Mouse (Mus musculus): ENCODE data around the gene Grid1. TPM values are rescaled to one million over a fixed set of nuclear protein-coding genes. Genes with fewer than 3 reads are reported as not detected.

Grid1 gene
- polyA plus RNA-seq, 1 experiment from 2014 or later, result 0.49 TPM

- WGBS, result 3% methylated on average over 26 of the region's 26 CpGs
- peak overlapping the region; percentile 46 for H3K4me3 ChIP-seq (ENCODE audit: low read depth, low read length)
- peak overlapping the region; percentile 68 for H3K4me2 ChIP-seq (ENCODE audit: low read length)
- no peak overlapping the region for H3K27ac ChIP-seq (ENCODE audit: low read depth)
- peaks cover 83% of the 10 kb centered on the region for H3K27me3 ChIP-seq (replicated peaks; ENCODE audit: control insufficient read depth, insufficient read depth, low read length)
- no peaks in the 10 kb centered on the region for H3K9me3 ChIP-seq (ENCODE audit: control insufficient read depth, low read length)
- peaks cover 7% of the 10 kb centered on the region; the same call in 1 of the 2 replicates for H3K4me1 ChIP-seq (replicated peaks; ENCODE audit: control insufficient read depth, insufficient read depth, low read length)
- DNase-seq (ENCODE audit: low spot score) (peak; percentile 53), ATAC-seq (replicated peaks; ENCODE audit: low FRiP score, low TSS enrichment, low read depth) (no peak)
- H3K9ac ChIP-seq (ENCODE audit: low read length), result no peak overlapping the region
- no peaks in the 10 kb centered on the region for H3K36me3 ChIP-seq (ENCODE audit: control insufficient read depth, insufficient read depth, low read length)
Measured at GRCm38 (mm10) chr14:34821131-34821790, 1.4 kb downstream of the Grid1 start.

- peaks cover 7% of the 10 kb centered on the region; the same call in 1 of the 2 replicates for H3K4me1 ChIP-seq (replicated peaks; ENCODE audit: control insufficient read depth, insufficient read depth, low read length)
- peak overlapping the region; percentile 41 for H3K4me2 ChIP-seq (ENCODE audit: low read length)
- 3% methylated on average over 17 of the region's 17 CpGs for WGBS
- no peak overlapping the region for H3K9ac ChIP-seq (ENCODE audit: low read length)
- no peak for ATAC-seq (replicated peaks; ENCODE audit: low FRiP score, low TSS enrichment, low read depth)
- H3K27me3 ChIP-seq (replicated peaks; ENCODE audit: control insufficient read depth, insufficient read depth, low read length), result peaks cover 64% of the 10 kb centered on the region
- peak; percentile 81 for DNase-seq (ENCODE audit: low spot score)
- H3K36me3 ChIP-seq (ENCODE audit: control insufficient read depth, insufficient read depth, low read length), result no peaks in the 10 kb centered on the region
- no peaks in the 10 kb centered on the region for H3K9me3 ChIP-seq (ENCODE audit: control insufficient read depth, low read length)
- H3K4me3 ChIP-seq (ENCODE audit: low read depth, low read length), result peak overlapping the region; percentile 4; the same call in 1 of the 2 replicates
- H3K27ac ChIP-seq (ENCODE audit: low read depth), result no peak overlapping the region
Measured at GRCm38 (mm10) chr14:34823136-34823535, 3.2 kb downstream of the Grid1 start.

- no peak for ATAC-seq (replicated peaks; ENCODE audit: low FRiP score, low TSS enrichment, low read depth)
- Histone ChIP-seq H3K9me3 (ENCODE audit: control insufficient read depth, low read length) (no peaks in the 10 kb centered on the region), H3K4me1 (replicated peaks; ENCODE audit: control insufficient read depth, insufficient read depth, low read length) (peaks cover 7% of the 10 kb centered on the region; the same call in 1 of the 2 replicates), H3K4me3 (ENCODE audit: low read depth, low read length) (no peak overlapping the region), H3K27me3 (replicated peaks; ENCODE audit: control insufficient read depth, insufficient read depth, low read length) (peaks cover 53% of the 10 kb centered on the region), H3K36me3 (ENCODE audit: control insufficient read depth, insufficient read depth, low read length) (no peaks in the 10 kb centered on the region), H3K9ac (ENCODE audit: low read length) (no peak overlapping the region), H3K4me2 (ENCODE audit: low read length) (no peak overlapping the region), H3K27ac (ENCODE audit: low read depth) (no peak overlapping the region)
- WGBS, result 84% methylated on average over 3 of the region's 3 CpGs
- no peak for DNase-seq (ENCODE audit: low spot score)
Measured at GRCm38 (mm10) chr14:34824186-34824585, 4.3 kb downstream of the Grid1 start.

- Histone ChIP-seq H3K27ac (ENCODE audit: low read depth) (no peak overlapping the region), H3K27me3 (replicated peaks; ENCODE audit: control insufficient read depth, insufficient read depth, low read length) (peaks cover 36% of the 10 kb centered on the region), H3K4me2 (ENCODE audit: low read length) (no peak overlapping the region), H3K9me3 (ENCODE audit: control insufficient read depth, low read length) (no peaks in the 10 kb centered on the region), H3K4me1 (replicated peaks; ENCODE audit: control insufficient read depth, insufficient read depth, low read length) (peaks cover under 1% of the 10 kb centered on the region; the same call in 1 of the 2 replicates), H3K36me3 (ENCODE audit: control insufficient read depth, insufficient read depth, low read length) (no peaks in the 10 kb centered on the region), H3K9ac (ENCODE audit: low read length) (no peak overlapping the region), H3K4me3 (ENCODE audit: low read depth, low read length) (no peak overlapping the region)
- no peak for ATAC-seq (replicated peaks; ENCODE audit: low FRiP score, low TSS enrichment, low read depth)
- no peak for DNase-seq (ENCODE audit: low spot score)
- 41% methylated on average over 3 of the region's 3 CpGs for WGBS
Measured at GRCm38 (mm10) chr14:34825902-34826301, 6.0 kb downstream of the Grid1 start.

- DNase-seq (ENCODE audit: low spot score) (no peak), ATAC-seq (replicated peaks; ENCODE audit: low FRiP score, low TSS enrichment, low read depth) (no peak)
- Histone ChIP-seq H3K27me3 (replicated peaks; ENCODE audit: control insufficient read depth, insufficient read depth, low read length) (no peaks in the 10 kb centered on the region), H3K4me3 (ENCODE audit: low read depth, low read length) (no peak overlapping the region), H3K9me3 (ENCODE audit: control insufficient read depth, low read length) (no peaks in the 10 kb centered on the region), H3K36me3 (ENCODE audit: control insufficient read depth, insufficient read depth, low read length) (no peaks in the 10 kb centered on the region), H3K4me1 (replicated peaks; ENCODE audit: control insufficient read depth, insufficient read depth, low read length) (no peaks in the 10 kb centered on the region), H3K9ac (ENCODE audit: low read length) (no peak overlapping the region), H3K4me2 (ENCODE audit: low read length) (no peak overlapping the region), H3K27ac (ENCODE audit: low read depth) (no peak overlapping the region)
- WGBS, result 59% methylated on average over 6 of the region's 6 CpGs
Measured at GRCm38 (mm10) chr14:34829831-34830230, 9.9 kb downstream of the Grid1 start.

GRCm38 (mm10) chr14:34837145-34837544 is 17.2 kb downstream of the Grid1 start:
- ATAC-seq (replicated peaks; ENCODE audit: low FRiP score, low TSS enrichment, low read depth), result no peak
- WGBS, result 83% methylated on average over 3 of the region's 3 CpGs
- Histone ChIP-seq H3K4me2 (ENCODE audit: low read length) (no peak overlapping the region), H3K27me3 (replicated peaks; ENCODE audit: control insufficient read depth, insufficient read depth, low read length) (no peaks in the 10 kb centered on the region), H3K36me3 (ENCODE audit: control insufficient read depth, insufficient read depth, low read length) (no peaks in the 10 kb centered on the region), H3K27ac (ENCODE audit: low read depth) (no peak overlapping the region), H3K9ac (ENCODE audit: low read length) (no peak overlapping the region), H3K9me3 (ENCODE audit: control insufficient read depth, low read length) (no peaks in the 10 kb centered on the region), H3K4me1 (replicated peaks; ENCODE audit: control insufficient read depth, insufficient read depth, low read length) (no peaks in the 10 kb centered on the region), H3K4me3 (ENCODE audit: low read depth, low read length) (no peak overlapping the region)
- DNase-seq (ENCODE audit: low spot score), result no peak

GRCm38 (mm10) chr14:34838999-34839398 is 19.1 kb downstream of the Grid1 start:
- Histone ChIP-seq H3K27me3 (replicated peaks; ENCODE audit: control insufficient read depth, insufficient read depth, low read length) (no peaks in the 10 kb centered on the region), H3K4me2 (ENCODE audit: low read length) (no peak overlapping the region), H3K27ac (ENCODE audit: low read depth) (no peak overlapping the region), H3K4me1 (replicated peaks; ENCODE audit: control insufficient read depth, insufficient read depth, low read length) (no peaks in the 10 kb centered on the region), H3K4me3 (ENCODE audit: low read depth, low read length) (no peak overlapping the region), H3K9me3 (ENCODE audit: control insufficient read depth, low read length) (no peaks in the 10 kb centered on the region), H3K36me3 (ENCODE audit: control insufficient read depth, insufficient read depth, low read length) (no peaks in the 10 kb centered on the region), H3K9ac (ENCODE audit: low read length) (no peak overlapping the region)
- no peak for ATAC-seq (replicated peaks; ENCODE audit: low FRiP score, low TSS enrichment, low read depth)
- WGBS, result 56% methylated on average over 6 of the region's 6 CpGs
- no peak for DNase-seq (ENCODE audit: low spot score)

- H3K9me3 ChIP-seq (ENCODE audit: control insufficient read depth, low read length), result no peaks in the 10 kb centered on the region
- no peak for DNase-seq (ENCODE audit: low spot score)
- no peak overlapping the region for H3K27ac ChIP-seq (ENCODE audit: low read depth)
- no peak overlapping the region for H3K4me2 ChIP-seq (ENCODE audit: low read length)
- no peak overlapping the region for H3K4me3 ChIP-seq (ENCODE audit: low read depth, low read length)
- 92% methylated on average over 4 of the region's 4 CpGs for WGBS
- H3K9ac ChIP-seq (ENCODE audit: low read length), result no peak overlapping the region
- no peak for ATAC-seq (replicated peaks; ENCODE audit: low FRiP score, low TSS enrichment, low read depth)
- no peaks in the 10 kb centered on the region for H3K36me3 ChIP-seq (ENCODE audit: control insufficient read depth, insufficient read depth, low read length)
- no peaks in the 10 kb centered on the region for H3K4me1 ChIP-seq (replicated peaks; ENCODE audit: control insufficient read depth, insufficient read depth, low read length)
- H3K27me3 ChIP-seq (replicated peaks; ENCODE audit: control insufficient read depth, insufficient read depth, low read length), result no peaks in the 10 kb centered on the region
Measured at GRCm38 (mm10) chr14:34839898-34840297, 20.0 kb downstream of the Grid1 start.

GRCm38 (mm10) chr14:34843579-34843978 is 23.7 kb downstream of the Grid1 start:
- 79% methylated on average over 5 of the region's 5 CpGs for whole genome bisulfite sequencing
- Histone ChIP-seq H3K9me3 (ENCODE audit: control insufficient read depth, low read length) (no peaks in the 10 kb centered on the region), H3K4me1 (replicated peaks; ENCODE audit: control insufficient read depth, insufficient read depth, low read length) (no peaks in the 10 kb centered on the region), H3K9ac (ENCODE audit: low read length) (no peak overlapping the region), H3K4me3 (ENCODE audit: low read depth, low read length) (no peak overlapping the region), H3K27me3 (replicated peaks; ENCODE audit: control insufficient read depth, insufficient read depth, low read length) (no peaks in the 10 kb centered on the region), H3K27ac (ENCODE audit: low read depth) (no peak overlapping the region), H3K4me2 (ENCODE audit: low read length) (no peak overlapping the region), H3K36me3 (ENCODE audit: control insufficient read depth, insufficient read depth, low read length) (no peaks in the 10 kb centered on the region)
- DNase-seq (ENCODE audit: low spot score) (no peak), ATAC-seq (replicated peaks; ENCODE audit: low FRiP score, low TSS enrichment, low read depth) (no peak)
